Mouse (Mus musculus): ENCODE measurements around the gene Tnrc6a. TPM values are rescaled to one million over a fixed set of nuclear protein-coding genes. Genes with fewer than 3 reads are reported as not detected.

The Tnrc6a gene
- polyA plus RNA-seq, 1 experiment from 2014 or later: 42.3 TPM

DNA sequence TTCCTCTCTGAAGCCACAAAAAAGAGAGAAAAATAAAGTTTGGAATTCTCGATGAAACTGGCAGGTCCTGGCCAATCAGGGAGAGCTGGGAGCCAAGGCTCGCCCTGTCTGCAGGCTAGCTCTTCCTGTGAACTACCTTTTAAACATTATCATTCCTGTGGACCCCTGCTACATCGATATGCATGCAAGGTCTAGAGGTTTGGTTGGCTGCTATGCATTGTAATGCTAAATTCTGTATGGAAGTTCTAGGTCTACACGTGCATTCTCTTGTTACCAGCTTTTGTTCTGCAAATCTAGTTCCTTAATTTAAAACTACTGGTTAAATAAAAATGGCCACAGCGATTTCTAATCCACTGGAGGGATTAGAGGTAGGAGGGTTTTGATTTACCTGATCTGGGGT is 87.8 kb downstream of the Tnrc6a start:
- H3K27ac ChIP-seq (ENCODE audit: low read length): no peak overlapping the region
- no peaks in the 10 kb centered on the region for H3K27me3 ChIP-seq (ENCODE audit: control insufficient read depth, insufficient read depth, low read length)
- peaks cover 4% of the 10 kb centered on the region; the same call in 1 of the 2 replicates for H3K4me1 ChIP-seq (ENCODE audit: control insufficient read depth, insufficient read depth, low read length)
- H3K9ac ChIP-seq (ENCODE audit: low read length): no peak overlapping the region
- 60% methylated on average over 5 of the region's 5 CpGs for WGBS
- H3K9me3 ChIP-seq (replicated peaks; ENCODE audit: control insufficient read depth, low read length): no peaks in the 10 kb centered on the region
- no peaks in the 10 kb centered on the region for H3K36me3 ChIP-seq (ENCODE audit: control insufficient read depth, insufficient read depth, low read length)
- H3K4me3 ChIP-seq (replicated peaks; ENCODE audit: low read length): no peak overlapping the region
- no peak for ATAC-seq (ENCODE audit: insufficient read depth, low FRiP score)
- no peak overlapping the region for H3K4me2 ChIP-seq (ENCODE audit: low read depth, low read length)

DNA sequence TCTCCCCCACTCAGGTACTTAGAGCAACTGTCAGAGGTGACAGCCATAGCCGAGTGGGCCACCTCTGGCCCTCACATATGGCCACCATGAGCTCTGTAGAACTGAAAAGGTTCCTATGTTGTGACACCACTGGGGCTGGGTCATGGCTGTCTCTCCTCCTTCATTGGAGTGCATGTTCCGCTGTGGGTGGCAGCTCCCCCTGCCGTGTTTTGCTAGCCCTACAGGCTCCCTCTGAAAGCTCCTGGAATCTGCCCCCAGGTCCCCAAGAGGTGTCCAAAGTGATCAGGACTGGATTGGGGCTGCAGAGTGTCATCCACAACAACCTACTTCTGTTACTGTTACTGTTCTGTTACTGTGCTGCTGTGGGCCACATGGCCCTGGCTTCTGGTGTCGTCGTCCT is 88.6 kb downstream of the Tnrc6a start:
- no peak overlapping the region for H3K27ac ChIP-seq (ENCODE audit: low read length)
- no peaks in the 10 kb centered on the region for H3K27me3 ChIP-seq (ENCODE audit: control insufficient read depth, insufficient read depth, low read length)
- no peak overlapping the region for H3K4me3 ChIP-seq (replicated peaks; ENCODE audit: low read length)
- peaks cover 4% of the 10 kb centered on the region; the same call in 1 of the 2 replicates for H3K4me1 ChIP-seq (ENCODE audit: control insufficient read depth, insufficient read depth, low read length)
- no peaks in the 10 kb centered on the region for H3K36me3 ChIP-seq (ENCODE audit: control insufficient read depth, insufficient read depth, low read length)
- no peak overlapping the region for H3K9ac ChIP-seq (ENCODE audit: low read length)
- no peak for ATAC-seq (ENCODE audit: insufficient read depth, low FRiP score)
- no peak overlapping the region for H3K4me2 ChIP-seq (ENCODE audit: low read depth, low read length)
- 83% methylated on average over 5 of the region's 5 CpGs for WGBS
- no peaks in the 10 kb centered on the region for H3K9me3 ChIP-seq (replicated peaks; ENCODE audit: control insufficient read depth, low read length)

DNA sequence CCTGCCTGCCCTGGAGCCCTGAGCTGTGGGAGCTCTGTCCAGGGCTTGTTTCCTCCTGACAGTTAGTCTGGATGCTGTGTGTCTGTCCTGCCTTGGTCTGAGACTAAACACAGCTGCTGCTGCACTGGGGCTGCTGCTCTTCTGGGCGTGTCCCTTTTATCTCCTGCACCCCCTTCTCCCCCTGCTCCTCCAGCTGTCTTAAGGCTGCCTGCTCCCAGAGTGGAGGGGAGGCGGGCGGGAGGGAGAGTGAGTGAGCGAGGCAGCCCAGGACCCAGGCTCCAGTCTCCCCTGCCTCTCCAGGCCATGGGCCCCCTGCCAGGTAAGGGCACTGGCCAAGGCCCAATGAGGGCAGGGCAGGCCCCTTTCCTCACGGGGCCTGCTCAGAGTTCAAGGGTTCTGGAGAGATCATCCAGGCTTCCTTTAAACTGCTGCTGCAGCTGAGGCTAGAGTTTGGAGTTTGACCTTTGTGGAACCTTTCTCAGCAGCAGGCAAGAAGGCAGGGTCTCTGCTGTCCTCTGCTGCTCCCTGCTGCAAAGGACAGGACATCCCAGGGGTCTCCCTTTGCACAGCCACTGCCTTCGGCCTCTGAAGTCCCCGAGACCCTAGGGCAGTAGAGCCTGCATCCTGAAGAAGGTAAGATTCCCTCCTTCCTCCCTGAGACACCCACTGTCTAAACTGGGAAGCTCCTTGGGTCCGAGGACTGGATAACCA is 90.8 kb downstream of the Tnrc6a start, which contains the start of gene Slc5a11:
Gene Slc5a11, plus strand, starts transcription at position 416 of the 711 bp plus-strand sequence.
- Histone ChIP-seq H3K9me3 (replicated peaks; ENCODE audit: control insufficient read depth, low read length) (no peaks in the 10 kb centered on the region), H3K4me1 (ENCODE audit: control insufficient read depth, insufficient read depth, low read length) (peaks cover 4% of the 10 kb centered on the region; the same call in 1 of the 2 replicates), H3K4me2 (ENCODE audit: low read depth, low read length) (no peak within 1 kb of the TSS), H3K4me3 (replicated peaks; ENCODE audit: low read length) (no peak within 1 kb of the TSS), H3K27ac (ENCODE audit: low read length) (peak within 1 kb of the TSS; percentile 52), H3K36me3 (ENCODE audit: control insufficient read depth, insufficient read depth, low read length) (no peaks in the 10 kb centered on the region), H3K27me3 (ENCODE audit: control insufficient read depth, insufficient read depth, low read length) (no peaks in the 10 kb centered on the region), H3K9ac (ENCODE audit: low read length) (0 out of 2 replicates have a peak within 1 kb of the TSS, but pooled peaks have one; percentile 9)
- peak; percentile 85 for ATAC-seq (ENCODE audit: insufficient read depth, low FRiP score)
- 24% methylated on average over 8 of the region's 8 CpGs for WGBS

DNA sequence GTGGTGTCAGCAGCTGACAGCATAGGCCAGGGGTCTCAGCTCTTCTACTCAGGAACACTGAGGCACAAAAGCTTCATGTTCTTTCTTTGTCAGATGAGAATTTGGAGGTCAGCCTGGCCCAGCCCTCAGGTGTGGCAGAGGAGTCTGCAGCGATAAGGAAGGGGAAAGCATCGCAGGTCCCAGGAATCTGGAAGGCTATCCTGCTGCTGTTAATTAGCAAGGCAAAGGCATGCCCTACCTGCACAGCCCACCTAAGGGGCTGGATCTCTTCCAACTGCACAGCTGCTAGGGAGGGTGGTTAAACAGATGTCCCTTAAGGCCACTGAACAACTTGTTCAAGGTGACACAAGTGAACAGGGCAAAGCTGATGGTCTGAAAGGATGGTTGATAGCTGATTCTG is 91.5 kb downstream of the Tnrc6a start:
- Histone ChIP-seq H3K27ac (ENCODE audit: low read length) (no peak overlapping the region), H3K36me3 (ENCODE audit: control insufficient read depth, insufficient read depth, low read length) (no peaks in the 10 kb centered on the region), H3K4me1 (ENCODE audit: control insufficient read depth, insufficient read depth, low read length) (peaks cover 4% of the 10 kb centered on the region; the same call in 1 of the 2 replicates), H3K4me2 (ENCODE audit: low read depth, low read length) (no peak overlapping the region), H3K9me3 (replicated peaks; ENCODE audit: control insufficient read depth, low read length) (no peaks in the 10 kb centered on the region), H3K27me3 (ENCODE audit: control insufficient read depth, insufficient read depth, low read length) (no peaks in the 10 kb centered on the region), H3K4me3 (replicated peaks; ENCODE audit: low read length) (no peak overlapping the region), H3K9ac (ENCODE audit: low read length) (no peak overlapping the region)
- WGBS: 64% methylated on average over 2 of the region's 2 CpGs
- no peak; the same call in 1 of the 2 replicates for ATAC-seq (ENCODE audit: insufficient read depth, low FRiP score)

DNA sequence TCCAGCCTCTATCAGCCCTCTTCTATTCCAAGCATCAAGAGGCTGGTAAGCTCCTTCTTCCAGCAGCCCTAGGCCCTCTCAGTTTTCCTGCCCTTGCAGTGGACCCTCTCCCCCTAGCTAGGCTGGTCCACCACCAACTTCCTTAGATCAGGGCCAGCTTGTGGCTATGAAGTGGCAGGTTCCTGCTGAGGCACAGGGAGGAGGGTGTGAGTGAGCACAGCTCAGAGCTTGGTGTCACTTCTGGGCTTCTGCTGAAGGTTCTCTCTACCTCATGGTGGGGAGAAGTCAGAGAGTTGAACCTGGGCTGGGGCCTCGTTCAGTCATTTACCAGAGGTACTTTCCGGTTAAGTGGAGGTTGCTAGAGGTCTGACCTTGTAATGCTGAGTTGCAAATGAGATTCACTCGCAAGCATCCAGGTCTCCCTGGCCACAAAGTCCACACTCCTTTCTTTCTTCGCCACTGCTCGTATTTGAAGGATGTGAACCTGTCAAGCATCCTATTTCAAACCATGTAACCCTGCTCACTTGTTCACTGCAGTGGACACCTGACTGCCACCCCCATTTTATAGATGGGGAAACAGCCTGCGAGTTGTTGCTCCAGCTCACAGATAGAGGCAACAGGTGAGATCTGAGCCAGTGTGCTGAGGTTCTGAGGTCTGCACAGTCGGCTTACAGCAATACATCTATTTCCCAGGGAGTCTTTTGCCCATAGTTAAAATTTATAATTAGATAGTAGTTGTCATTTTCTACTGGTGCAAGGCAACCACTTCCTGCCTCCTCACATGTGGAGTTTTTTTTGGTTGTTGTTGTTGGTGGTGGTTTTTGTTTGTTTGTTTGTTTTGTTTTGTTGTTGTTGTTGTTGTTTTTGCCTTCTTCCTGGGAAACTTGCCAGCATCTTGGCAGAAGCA is 94.0 kb downstream of the Tnrc6a start:
- Histone ChIP-seq H3K9me3 (replicated peaks; ENCODE audit: control insufficient read depth, low read length) (no peaks in the 10 kb centered on the region), H3K4me2 (ENCODE audit: low read depth, low read length) (no peak overlapping the region), H3K9ac (ENCODE audit: low read length) (no peak overlapping the region), H3K27me3 (ENCODE audit: control insufficient read depth, insufficient read depth, low read length) (no peaks in the 10 kb centered on the region), H3K36me3 (ENCODE audit: control insufficient read depth, insufficient read depth, low read length) (no peaks in the 10 kb centered on the region), H3K27ac (ENCODE audit: low read length) (no peak overlapping the region), H3K4me3 (replicated peaks; ENCODE audit: low read length) (no peak overlapping the region), H3K4me1 (ENCODE audit: control insufficient read depth, insufficient read depth, low read length) (peaks cover 4% of the 10 kb centered on the region; the same call in 1 of the 2 replicates)
- ATAC-seq (ENCODE audit: insufficient read depth, low FRiP score): no peak
- WGBS: 65% methylated on average over 7 of the region's 7 CpGs

DNA sequence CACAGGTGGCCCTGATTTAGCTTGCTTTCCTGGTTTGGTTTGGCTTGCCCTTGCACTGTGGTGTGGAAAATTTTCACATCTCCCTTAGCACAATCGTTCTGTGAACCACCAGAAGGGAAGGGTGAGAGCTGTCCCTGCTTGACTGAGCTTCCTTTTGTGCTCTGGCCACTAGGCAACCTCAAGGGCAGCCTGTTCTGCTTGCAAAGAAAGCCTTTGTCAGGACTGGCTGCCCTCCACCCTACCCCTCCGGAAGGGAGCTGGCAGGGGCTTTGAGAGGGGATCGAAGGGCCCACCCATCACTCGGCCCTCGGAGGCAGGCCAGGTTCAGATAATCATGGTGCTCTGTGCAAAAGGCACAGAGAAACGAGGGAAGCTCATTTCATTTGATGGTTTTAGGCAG is 94.9 kb downstream of the Tnrc6a start:
- H3K4me3 ChIP-seq (replicated peaks; ENCODE audit: low read length): no peak overlapping the region
- H3K9me3 ChIP-seq (replicated peaks; ENCODE audit: control insufficient read depth, low read length): no peaks in the 10 kb centered on the region
- peaks cover 4% of the 10 kb centered on the region; the same call in 1 of the 2 replicates for H3K4me1 ChIP-seq (ENCODE audit: control insufficient read depth, insufficient read depth, low read length)
- H3K27me3 ChIP-seq (ENCODE audit: control insufficient read depth, insufficient read depth, low read length): no peaks in the 10 kb centered on the region
- WGBS: 47% methylated on average over 6 of the region's 6 CpGs
- no peak overlapping the region for H3K27ac ChIP-seq (ENCODE audit: low read length)
- no peak for ATAC-seq (ENCODE audit: insufficient read depth, low FRiP score)
- no peaks in the 10 kb centered on the region for H3K36me3 ChIP-seq (ENCODE audit: control insufficient read depth, insufficient read depth, low read length)
- no peak overlapping the region for H3K4me2 ChIP-seq (ENCODE audit: low read depth, low read length)
- no peak overlapping the region for H3K9ac ChIP-seq (ENCODE audit: low read length)

DNA sequence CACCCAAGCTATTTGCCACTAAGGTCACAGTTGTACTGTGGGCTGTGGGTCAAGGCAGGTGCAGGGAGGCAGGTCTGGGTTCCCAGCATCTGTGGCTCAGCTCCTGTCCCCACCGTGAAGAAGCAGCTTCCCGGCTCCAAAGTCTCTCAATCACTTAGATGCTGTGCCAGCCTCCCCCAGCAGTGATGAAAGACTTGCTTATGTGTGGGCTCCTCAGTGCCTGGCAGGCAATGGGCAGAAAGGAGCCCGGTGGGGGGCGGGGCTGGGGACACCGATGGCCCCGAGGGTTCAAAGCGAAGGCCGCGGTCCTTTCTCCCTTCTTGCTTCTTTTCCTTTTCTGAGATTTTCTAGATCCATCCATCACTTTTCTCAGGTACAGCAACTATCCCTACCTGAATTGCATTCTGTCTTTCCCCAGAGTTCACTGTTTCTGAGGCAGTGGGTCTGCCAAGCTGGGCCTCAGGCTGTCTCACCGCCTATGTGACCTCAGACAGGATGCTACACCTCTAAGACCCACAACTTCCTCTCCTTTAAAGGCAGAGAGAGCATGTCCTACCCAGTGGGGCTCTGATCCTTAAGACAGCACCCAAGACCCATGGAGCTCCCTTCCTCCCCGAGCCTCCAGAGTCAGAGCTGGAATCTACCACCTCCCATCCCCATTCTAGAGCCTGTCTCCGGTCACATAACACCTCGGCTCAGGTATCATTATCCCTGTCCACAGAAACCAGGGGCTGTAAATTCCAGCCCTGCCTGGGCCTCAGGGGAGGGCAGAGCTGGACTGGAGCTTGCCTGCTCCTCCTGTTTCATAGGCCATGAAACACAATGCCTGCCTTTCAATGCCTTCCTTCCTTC is 96.3 kb downstream of the Tnrc6a start:
- H3K4me1 ChIP-seq (ENCODE audit: control insufficient read depth, insufficient read depth, low read length): no peaks in the 10 kb centered on the region
- no peak overlapping the region for H3K9ac ChIP-seq (ENCODE audit: low read length)
- no peak overlapping the region for H3K4me3 ChIP-seq (replicated peaks; ENCODE audit: low read length)
- 72% methylated on average over 13 of the region's 13 CpGs for WGBS
- H3K36me3 ChIP-seq (ENCODE audit: control insufficient read depth, insufficient read depth, low read length): no peaks in the 10 kb centered on the region
- no peaks in the 10 kb centered on the region for H3K27me3 ChIP-seq (ENCODE audit: control insufficient read depth, insufficient read depth, low read length)
- H3K27ac ChIP-seq (ENCODE audit: low read length): no peak overlapping the region
- no peak for ATAC-seq (ENCODE audit: insufficient read depth, low FRiP score)
- no peak overlapping the region for H3K4me2 ChIP-seq (ENCODE audit: low read depth, low read length)
- no peaks in the 10 kb centered on the region for H3K9me3 ChIP-seq (replicated peaks; ENCODE audit: control insufficient read depth, low read length)

DNA sequence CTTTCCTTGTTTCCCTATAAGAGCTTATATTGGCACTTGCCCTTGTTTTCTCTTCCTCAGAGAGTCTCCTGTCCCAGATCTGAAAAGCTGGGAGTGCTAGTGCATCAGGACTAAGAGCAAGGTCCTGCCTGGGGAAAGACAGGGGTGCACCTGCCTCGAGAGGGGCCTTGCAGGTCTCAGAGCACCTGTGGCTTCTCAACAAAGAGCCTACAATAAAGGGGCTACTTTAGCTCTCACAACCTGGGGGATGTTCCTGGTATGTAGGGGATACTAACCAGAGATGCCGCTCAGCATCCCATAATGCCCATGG is 96.9 kb downstream of the Tnrc6a start:
- H3K9me3 ChIP-seq (replicated peaks; ENCODE audit: control insufficient read depth, low read length): no peaks in the 10 kb centered on the region
- H3K4me3 ChIP-seq (replicated peaks; ENCODE audit: low read length): no peak overlapping the region
- H3K27ac ChIP-seq (ENCODE audit: low read length): no peak overlapping the region
- no peaks in the 10 kb centered on the region for H3K27me3 ChIP-seq (ENCODE audit: control insufficient read depth, insufficient read depth, low read length)
- ATAC-seq (ENCODE audit: insufficient read depth, low FRiP score): no peak
- H3K4me2 ChIP-seq (ENCODE audit: low read depth, low read length): no peak overlapping the region
- H3K4me1 ChIP-seq (ENCODE audit: control insufficient read depth, insufficient read depth, low read length): no peaks in the 10 kb centered on the region
- WGBS: 74% methylated on average over 2 of the region's 2 CpGs
- no peaks in the 10 kb centered on the region for H3K36me3 ChIP-seq (ENCODE audit: control insufficient read depth, insufficient read depth, low read length)
- no peak overlapping the region for H3K9ac ChIP-seq (ENCODE audit: low read length)

All from stomach, embryonic 16.5 days (tissue).